Mouse (Mus musculus): Measurements from ENCODE around the gene B3gat1.

B3gat1 gene

DNA sequence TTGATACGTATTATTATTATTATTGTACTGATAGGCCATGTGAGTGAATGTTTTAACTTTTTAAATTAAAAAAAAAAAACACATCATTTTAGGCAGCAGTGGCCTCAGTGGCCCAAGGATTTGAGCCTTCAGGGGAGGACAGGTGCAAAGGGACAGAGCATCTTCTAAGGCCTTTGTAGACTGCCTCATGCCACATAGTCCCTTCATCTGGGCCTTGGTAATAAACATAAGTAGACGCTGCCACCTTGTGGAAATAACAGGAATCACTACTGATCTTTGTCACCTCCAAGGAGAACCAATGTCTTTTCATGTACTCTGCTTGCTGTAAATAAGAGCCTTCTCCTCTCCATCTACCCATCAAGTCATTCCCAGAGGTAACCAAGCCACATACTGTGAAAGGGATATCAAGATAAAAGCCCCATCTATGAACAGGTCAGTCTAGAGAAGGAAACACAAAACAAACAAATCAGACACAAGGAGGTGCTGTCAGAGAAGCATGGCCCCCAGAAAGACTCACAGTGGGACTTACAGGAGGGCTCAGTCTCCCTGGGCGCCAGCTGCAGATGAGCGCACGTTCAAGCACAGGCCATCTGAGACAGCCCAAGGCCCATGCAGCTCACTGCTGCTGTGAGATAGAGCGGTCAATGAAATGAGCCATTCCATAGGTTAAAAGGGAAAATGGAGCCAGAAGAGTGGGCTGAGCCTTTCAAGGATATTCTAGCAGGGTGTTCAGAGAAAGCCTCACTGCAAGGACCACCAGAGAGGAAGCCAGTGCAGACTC is 42.8 kb downstream of the B3gat1 start:
- DNase-seq (ENCODE audit: low read depth, low spot score) = peak; percentile 66

DNA sequence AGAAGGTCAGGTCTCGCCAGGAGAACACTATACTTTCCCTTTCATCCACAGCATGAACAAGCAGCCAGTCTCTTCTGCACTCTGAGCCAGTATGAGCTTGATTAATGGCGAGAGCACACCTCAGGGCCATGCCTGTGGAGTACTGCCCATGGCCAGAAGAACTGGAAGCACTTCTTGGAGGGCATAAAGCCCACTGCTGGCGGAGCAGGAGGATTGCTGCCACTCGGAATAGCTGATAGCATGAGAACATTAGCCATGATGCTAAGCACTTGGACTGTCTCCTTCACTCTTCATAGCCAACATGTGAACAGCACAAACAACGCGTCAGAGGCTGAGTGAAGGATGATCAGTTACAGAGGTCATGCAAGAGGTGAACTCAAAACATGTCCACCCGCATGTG is 44.9 kb downstream of the B3gat1 start:
- DNase-seq (ENCODE audit: low read depth, low spot score) = no peak

GRCm38 (mm10) chr9:26783414-26783975 is 50.0 kb downstream of the B3gat1 start:
- DNase-seq (ENCODE audit: low read depth, low spot score) = no peak

- no peak for DNase-seq (ENCODE audit: low read depth, low spot score)
Measured at GRCm38 (mm10) chr9:26792829-26793228, 59.3 kb downstream of the B3gat1 start.

DNA sequence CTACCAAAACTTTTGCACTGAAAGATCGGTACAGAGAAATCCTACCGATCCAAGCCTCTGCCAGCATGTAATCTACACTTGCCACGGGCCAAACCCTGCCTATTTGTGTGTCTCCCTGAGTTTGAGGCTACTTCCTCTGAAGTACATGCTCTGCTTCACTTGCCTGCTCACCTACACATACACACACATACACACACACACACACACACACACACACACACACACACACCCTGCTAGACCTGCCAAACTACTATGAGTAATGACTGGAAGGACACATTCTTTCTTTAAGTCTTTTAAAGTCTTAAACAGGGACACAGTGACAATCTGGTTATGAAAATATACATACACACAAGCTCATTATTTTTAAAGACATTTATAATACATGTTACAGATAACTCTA is 64.7 kb downstream of the B3gat1 start:
- DNase-seq (ENCODE audit: low read depth, low spot score) = no peak

GRCm38 (mm10) chr9:26798731-26799130 is 65.2 kb downstream of the B3gat1 start:
- no peak for DNase-seq (ENCODE audit: low read depth, low spot score)

- DNase-seq (ENCODE audit: low read depth, low spot score) = no peak
Measured at GRCm38 (mm10) chr9:26800357-26800756, 66.8 kb downstream of the B3gat1 start.

DNA sequence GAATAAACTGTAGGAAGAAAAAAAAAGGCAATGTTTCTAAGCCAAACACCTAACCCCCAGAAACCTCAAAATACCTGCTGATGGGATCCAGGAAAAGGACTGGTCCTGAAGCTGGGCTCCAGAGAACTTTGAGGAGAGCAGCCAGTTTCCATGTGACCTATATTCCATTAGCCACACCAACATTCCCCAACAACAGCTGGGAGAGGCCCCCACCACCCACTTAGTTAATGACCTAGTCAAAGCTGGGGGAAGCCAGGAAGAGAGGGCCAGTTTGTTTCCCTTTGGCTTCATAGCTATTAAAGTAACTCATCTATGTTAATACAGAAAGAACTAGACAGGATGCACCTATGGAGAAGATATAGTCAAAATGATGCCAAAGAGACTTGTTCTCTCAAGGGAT is 70.8 kb downstream of the B3gat1 start:
- no peak for DNase-seq (ENCODE audit: low read depth, low spot score)

DNA sequence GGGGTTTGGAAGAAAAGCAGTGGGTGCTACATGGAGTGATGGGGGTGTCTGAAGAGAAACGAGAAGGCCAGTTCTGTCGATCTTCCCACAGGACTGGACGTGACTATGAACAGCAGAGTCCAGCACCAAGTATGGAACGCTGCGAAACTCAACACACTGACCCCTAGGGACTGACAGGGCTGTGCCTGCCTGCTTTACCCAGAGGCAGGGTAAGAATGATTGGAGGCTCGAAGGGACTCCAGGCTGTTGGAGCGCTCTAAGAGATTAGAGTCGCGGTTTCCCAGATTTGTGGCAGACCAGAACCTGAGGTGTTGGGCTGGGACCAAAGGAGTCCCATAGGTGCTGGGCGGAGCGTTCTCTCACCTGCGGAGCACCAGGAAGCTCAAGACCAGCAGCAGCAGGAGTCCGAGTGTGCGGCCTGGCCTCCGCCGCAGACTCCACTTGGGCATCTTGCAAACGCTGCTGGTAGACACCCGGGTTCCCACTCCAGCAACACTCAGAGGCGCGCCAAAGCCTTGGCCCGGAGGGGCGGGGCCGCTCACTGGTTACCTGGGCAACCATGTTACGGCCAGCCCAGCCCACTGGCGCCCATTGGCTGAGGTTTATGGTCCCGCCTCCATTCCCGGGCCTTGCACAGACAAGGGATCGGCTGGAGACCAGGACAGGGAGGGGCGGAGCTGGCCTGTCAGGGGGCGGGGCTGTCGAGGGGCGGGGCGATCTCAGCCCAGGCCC is 72.6 kb downstream of the B3gat1 start, which contains the start of gene Glb1l2:
Gene Glb1l2, minus strand, starts transcription at position 534 of the 732 bp plus-strand sequence.
- peak; percentile 96 for DNase-seq (ENCODE audit: low read depth, low spot score)

DNA sequence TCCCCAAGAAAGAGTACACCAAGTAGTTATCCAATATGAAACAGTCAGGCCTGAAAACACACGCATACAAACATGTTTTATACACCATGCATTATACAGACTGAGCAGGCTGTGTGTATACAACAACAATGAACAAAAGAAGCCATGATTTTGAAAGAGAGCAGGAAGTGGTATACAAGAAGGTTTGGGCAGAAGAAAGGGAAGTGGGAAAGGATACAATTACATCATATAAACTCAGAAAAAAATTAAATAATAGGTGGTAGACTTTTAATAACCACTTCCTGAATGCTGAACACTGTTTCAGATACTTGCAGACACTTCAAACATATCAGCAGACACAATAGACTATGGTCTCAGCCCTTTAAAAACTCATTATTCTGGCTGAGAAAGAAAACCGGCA is 75.2 kb downstream of the B3gat1 start:
- no peak for DNase-seq (ENCODE audit: low read depth, low spot score)
